ENCODE assay signal across 21 mouse cellular contexts in genomic region chr13:4565996-4566395, GRCm38 (mm10). TPM values are rescaled to one million over a fixed set of nuclear protein-coding genes. Genes with fewer than 3 reads are reported as not detected.
"Had no signal": no experiment of that assay in that cellular context is flagged by ENCODE, and none has a peak within 500 bp of the region (broad histone marks: within the 10 kb centered on the region; RNA-seq: fewer than 3 reads in every experiment).

No protein-coding gene starts in this region.

- H3K9me3 ChIP-seq: neural tube, embryonic 15.5 days; stomach, embryonic 15.5 days had no signal

- H3K4me3 ChIP-seq: neural tube, embryonic 15.5 days; stomach, embryonic 15.5 days had no signal

- H3K36me3 ChIP-seq: neural tube, embryonic 15.5 days; stomach, embryonic 15.5 days had no signal

- H3K9ac ChIP-seq: neural tube, embryonic 15.5 days; stomach, embryonic 15.5 days had no signal

- H3K4me1 ChIP-seq: neural tube, embryonic 15.5 days; stomach, embryonic 15.5 days had no signal

- H3K27me3 ChIP-seq: neural tube, embryonic 15.5 days; stomach, embryonic 15.5 days had no signal

- H3K27ac ChIP-seq: neural tube, embryonic 15.5 days; stomach, embryonic 15.5 days; stomach, postnatal 0 days had no signal

- DNase-seq: right cerebral cortex, adult 18-20 months; right cerebral cortex, postnatal 14 days; right cerebral cortex, postnatal 25 days; right cerebral cortex, postnatal 4 days; spleen, adult 18-20 months; thymus, adult 18-20 months; thymus, adult 2 months; thymus, postnatal 14 days; thymus, postnatal 25 days; thymus, postnatal 36 days; thymus, postnatal 4 days had no signal

RNA-seq across cellular contexts. Expression of gene Akr1c21, which starts 7.9 kb away (rescaled TPM):
- polyA plus RNA-seq: neural tube, embryonic 14.5 days; neural tube, embryonic 15.5 days; small intestine, adult 2 months; spleen, adult 2 months; stomach, embryonic 14.5 days; stomach, embryonic 16.5 days; stomach, postnatal 0 days; urinary bladder, adult 2 months had no signal

RNA-seq across cellular contexts. Expression of gene Akr1c20, which starts 42.9 kb away (rescaled TPM):
- polyA plus RNA-seq: neural tube, embryonic 14.5 days; neural tube, embryonic 15.5 days; small intestine, adult 2 months; spleen, adult 2 months; stomach, embryonic 14.5 days; stomach, embryonic 15.5 days; stomach, embryonic 16.5 days; stomach, postnatal 0 days; thymus, adult 2 months; thymus, postnatal 0 days; urinary bladder, adult 2 months had no signal
